In the genomic region with DNA sequence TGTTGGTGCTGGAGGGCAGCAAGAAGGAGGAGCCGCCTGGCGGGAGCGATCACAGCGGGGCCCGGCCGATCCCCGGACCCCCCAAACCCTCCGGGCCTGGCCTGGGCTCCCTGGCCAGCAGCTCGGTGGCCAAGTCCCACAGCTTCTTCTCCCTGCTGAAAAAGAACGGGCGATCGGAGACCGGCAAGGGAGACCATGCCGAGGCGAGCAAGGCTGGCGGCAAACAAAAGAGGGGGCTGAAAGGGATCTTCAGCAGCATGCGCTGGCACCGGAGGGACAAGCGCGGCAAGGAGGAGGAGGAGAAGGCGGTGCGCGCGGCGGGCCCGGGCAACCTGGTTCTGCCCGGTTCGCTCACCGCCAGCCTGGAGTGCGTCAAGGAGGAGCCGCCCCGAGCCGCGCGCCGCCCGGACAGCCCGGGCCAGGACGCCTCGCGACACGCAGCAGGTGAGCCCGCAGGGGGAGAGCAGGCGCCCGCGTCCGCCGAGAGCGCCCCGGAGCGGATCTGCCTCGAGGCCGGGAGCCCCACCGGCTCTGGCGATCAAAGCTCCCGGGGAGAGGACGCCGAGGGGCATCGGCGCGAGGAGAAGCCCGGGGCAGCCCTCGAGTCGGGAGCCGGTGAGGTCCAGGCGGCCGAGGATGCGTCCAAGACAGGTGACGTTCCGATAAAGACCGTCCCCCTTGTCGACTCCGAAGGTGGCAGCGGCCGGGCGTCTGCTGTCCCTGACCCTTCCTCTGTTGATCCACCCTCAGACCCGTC, we compare ENCODE assay signal across 8 mouse cellular contexts. TPM values are rescaled to one million over a fixed set of nuclear protein-coding genes. Genes with fewer than 3 reads are reported as not detected.
DNase-seq lines count a peak whose midpoint lies in the region; ATAC-seq and TF ChIP-seq lines count a peak whose summit lies in the region.

No protein-coding gene starts in this region.

- peak; percentile 35; the same call in 1 of the 2 replicates for TF ChIP-seq POLR2A in brain, embryonic 14.5 days (IDR thresholded peaks at IDR 0.05; ENCODE audit: borderline replicate concordance, extremely low read depth, insufficient read depth, insufficient read length, poor library complexity, severe bottlenecking)

- TF ChIP-seq EP300 in stomach, postnatal 0 days (optimal IDR thresholded peaks at IDR 0.05) = no peak

- H3K27me3 ChIP-seq in heart, embryonic 10.5 days (ENCODE audit: insufficient read depth, poor library complexity, severe bottlenecking) = peaks cover 65% of the 10 kb centered on the region
- no peaks in the 10 kb centered on the region for H3K27me3 ChIP-seq in forebrain, embryonic 11.5 days (ENCODE audit: control insufficient read depth, insufficient read depth, low read length)
- no peaks in the 10 kb centered on the region for H3K27me3 ChIP-seq in hindbrain, postnatal 0 days (ENCODE audit: insufficient read depth, low read length)
- H3K27me3 ChIP-seq in midbrain, embryonic 13.5 days = peaks cover 8% of the 10 kb centered on the region
- H3K27me3 ChIP-seq in stomach, postnatal 0 days (ENCODE audit: control insufficient read depth, insufficient read depth, low read length) = no peaks in the 10 kb centered on the region

- intact Hi-C loops in left cerebral cortex, postnatal 4 days (cut with DNase I) = loop anchor here (5.0 to 10.0 kb wide), 2 partner anchors 76 to 306 kb away; no protein-coding TSS in a partner anchor

- under 1% methylated on average over 76 of the region's 77 CpGs for WGBS in heart, embryonic 10.5 days
- WGBS in forebrain, embryonic 11.5 days = under 1% methylated on average over 77 of the region's 77 CpGs
- 1% methylated on average over 61 of the region's 77 CpGs for WGBS in hindbrain, postnatal 0 days
- WGBS in midbrain, embryonic 13.5 days = under 1% methylated on average over 69 of the region's 77 CpGs
- 1% methylated on average over 55 of the region's 77 CpGs for WGBS in stomach, postnatal 0 days

- peak overlapping the region; percentile 82 for H3K27ac ChIP-seq in heart, embryonic 10.5 days
- peak overlapping the region; percentile 76 for H3K27ac ChIP-seq in forebrain, embryonic 11.5 days (ENCODE audit: low read depth, low read length)
- H3K27ac ChIP-seq in hindbrain, postnatal 0 days = peak overlapping the region; percentile 97
- H3K27ac ChIP-seq in midbrain, embryonic 13.5 days = peak overlapping the region; percentile 96
- no peak overlapping the region for H3K27ac ChIP-seq in stomach, postnatal 0 days (replicated peaks)

- H3K4me1 ChIP-seq in heart, embryonic 10.5 days = peaks cover 19% of the 10 kb centered on the region
- peaks cover 13% of the 10 kb centered on the region for H3K4me1 ChIP-seq in forebrain, embryonic 11.5 days (replicated peaks; ENCODE audit: control insufficient read depth, insufficient read depth, low read length)
- peaks cover 30% of the 10 kb centered on the region for H3K4me1 ChIP-seq in hindbrain, postnatal 0 days (ENCODE audit: insufficient read depth, low read length)
- peaks cover 52% of the 10 kb centered on the region for H3K4me1 ChIP-seq in midbrain, embryonic 13.5 days (replicated peaks)
- no peaks in the 10 kb centered on the region for H3K4me1 ChIP-seq in stomach, postnatal 0 days (replicated peaks; ENCODE audit: control insufficient read depth, insufficient read depth)

- peak overlapping the region; percentile 94 for H3K4me2 ChIP-seq in forebrain, embryonic 11.5 days (ENCODE audit: low read depth, low read length, severe bottlenecking)
- H3K4me2 ChIP-seq in hindbrain, postnatal 0 days (ENCODE audit: low read depth, low read length) = peak overlapping the region; percentile 86
- peak overlapping the region; percentile 89 for H3K4me2 ChIP-seq in midbrain, embryonic 13.5 days (replicated peaks)
- H3K4me2 ChIP-seq in stomach, postnatal 0 days (replicated peaks; ENCODE audit: low read depth) = peak overlapping the region; percentile 73

- peak overlapping the region; percentile 95 for H3K9ac ChIP-seq in forebrain, embryonic 11.5 days (ENCODE audit: low read length)
- H3K9ac ChIP-seq in hindbrain, postnatal 0 days (replicated peaks; ENCODE audit: low read length) = peak overlapping the region; percentile 95
- peak overlapping the region; percentile 99 for H3K9ac ChIP-seq in midbrain, embryonic 13.5 days (replicated peaks)
- peak overlapping the region; percentile 64 for H3K9ac ChIP-seq in stomach, postnatal 0 days (ENCODE audit: low read length)

- TF ChIP-seq CTCF in brain, embryonic 14.5 days (IDR thresholded peaks at IDR 0.05; ENCODE audit: borderline replicate concordance, extremely low read depth, insufficient read depth, insufficient read length) = no peak
- TF ChIP-seq CTCF in hindbrain, postnatal 0 days (IDR thresholded peaks at IDR 0.05; ENCODE audit: low read depth) = no peak
- TF ChIP-seq CTCF in stomach, postnatal 0 days (IDR thresholded peaks at IDR 0.05; ENCODE audit: low read depth) = no peak

- no peaks in the 10 kb centered on the region for H3K9me3 ChIP-seq in heart, embryonic 10.5 days
- no peaks in the 10 kb centered on the region for H3K9me3 ChIP-seq in forebrain, embryonic 11.5 days (ENCODE audit: control insufficient read depth, low read length)
- H3K9me3 ChIP-seq in hindbrain, postnatal 0 days (ENCODE audit: low read length) = no peaks in the 10 kb centered on the region
- no peaks in the 10 kb centered on the region for H3K9me3 ChIP-seq in midbrain, embryonic 13.5 days
- no peaks in the 10 kb centered on the region for H3K9me3 ChIP-seq in stomach, postnatal 0 days (ENCODE audit: control insufficient read depth, low read length)

- H3K4me3 ChIP-seq in heart, embryonic 10.5 days = peak overlapping the region; percentile 69
- peak overlapping the region; percentile 75 for H3K4me3 ChIP-seq in forebrain, embryonic 11.5 days (ENCODE audit: low read depth, low read length)
- H3K4me3 ChIP-seq in hindbrain, postnatal 0 days (ENCODE audit: low read length) = peak overlapping the region; percentile 88
- peak overlapping the region; percentile 93 for H3K4me3 ChIP-seq in midbrain, embryonic 13.5 days (replicated peaks)
- H3K4me3 ChIP-seq in stomach, postnatal 0 days (ENCODE audit: low read depth, low read length) = peak overlapping the region; percentile 49

- no peak for DNase-seq in heart, embryonic 10.5 days (ENCODE audit: low spot score)
- no peak for DNase-seq in heart, adult 18-20 months
- peak; percentile 77 for DNase-seq in brain, embryonic 14.5 days (ENCODE audit: low read depth)
- DNase-seq in forebrain, embryonic 11.5 days (ENCODE audit: low spot score) = peak; percentile 80
- peak; percentile 63 for DNase-seq in hindbrain, postnatal 0 days (ENCODE audit: low spot score)
- peak; percentile 49 for DNase-seq in left cerebral cortex, postnatal 4 days
- peak; percentile 78 for DNase-seq in stomach, postnatal 0 days (ENCODE audit: low spot score)

- no peaks in the 10 kb centered on the region for H3K36me3 ChIP-seq in heart, embryonic 10.5 days
- H3K36me3 ChIP-seq in forebrain, embryonic 11.5 days (ENCODE audit: control insufficient read depth, insufficient read depth, low read length) = no peaks in the 10 kb centered on the region
- no peaks in the 10 kb centered on the region for H3K36me3 ChIP-seq in hindbrain, postnatal 0 days (ENCODE audit: insufficient read depth, low read length)
- peaks cover 6% of the 10 kb centered on the region for H3K36me3 ChIP-seq in midbrain, embryonic 13.5 days
- H3K36me3 ChIP-seq in stomach, postnatal 0 days (ENCODE audit: control insufficient read depth, insufficient read depth, low read length) = no peaks in the 10 kb centered on the region

- ATAC-seq in forebrain, embryonic 11.5 days (replicated peaks; ENCODE audit: low FRiP score) = peak; percentile 73
- ATAC-seq in hindbrain, postnatal 0 days = peak; percentile 76
- ATAC-seq in midbrain, embryonic 13.5 days = peak; percentile 80
- ATAC-seq in stomach, postnatal 0 days (ENCODE audit: low FRiP score, low TSS enrichment) = peak; percentile 89

RNA-seq across cellular contexts. Expression of a gene that starts 5.7 kb away (rescaled TPM):
- polyA plus RNA-seq in heart, embryonic 10.5 days (2016; fragmentation: Nextera tagmentation; extraction: Ambion mirVana) = 0.65 and 1.7 TPM in 2 replicates
- not detected for total RNA-seq in heart, adult 18-20 months (2021)
- 25.7 and 27.4 TPM in 2 replicates for polyA plus RNA-seq in brain, embryonic 14.5 days (2012; rRNA removed)
- 20.5 and 22.3 TPM in 2 replicates for polyA plus RNA-seq in forebrain, embryonic 11.5 days (2014; fragmentation: Nextera tagmentation; extraction: Ambion mirVana)
- total RNA-seq in hindbrain, postnatal 0 days (2014; rRNA removed) = 27.4 and 27.6 TPM in 2 replicates
- polyA plus RNA-seq in hindbrain, postnatal 0 days (2015; fragmentation: Nextera tagmentation; extraction: Ambion mirVana) = 20.5 and 21.6 TPM in 2 replicates
- total RNA-seq in left cerebral cortex, postnatal 4 days (2021) = 10 to 100 TPM; 55.6 to 59.1 TPM
- 27.2 and 30.8 TPM in 2 replicates for polyA plus RNA-seq in midbrain, embryonic 13.5 days (2015; fragmentation: Nextera tagmentation; extraction: Ambion mirVana)
- polyA plus RNA-seq in stomach, postnatal 0 days (2015; fragmentation: Nextera tagmentation; extraction: Ambion mirVana) = 1.2 and 1.5 TPM in 2 replicates

Comparison
In these comparisons a context has a peak if more than half of its experiments do, and no peak if none do; other contexts are left out.
1. DNase-seq: peak in brain, embryonic 14.5 days (single experiment), forebrain, embryonic 11.5 days (single experiment), hindbrain, postnatal 0 days (single experiment), left cerebral cortex, postnatal 4 days (single experiment) and stomach, postnatal 0 days (single experiment); none in heart, embryonic 10.5 days (single experiment) and heart, adult 18-20 months (0 of 2).
2. Peak in every context shown above with its lines, with median percentiles within 50 percentile points of each other: H3K4me3 ChIP-seq, ATAC-seq, H3K4me2 ChIP-seq and H3K9ac ChIP-seq.